Mouse (Mus musculus) frontal cortex, adult (tissue): Measurements from ENCODE around the gene Abcc8.

Experiments
- ATAC-seq: cut with Nextera tagmentation; 2 replicates; pipeline ENCODE4 v1.9.2; 2017; ENCODE audit warnings: mild to moderate bottlenecking, moderate library complexity, mixed read lengths; ENCODE audit not compliant: low TSS enrichment

Abcc8 gene

DNA sequence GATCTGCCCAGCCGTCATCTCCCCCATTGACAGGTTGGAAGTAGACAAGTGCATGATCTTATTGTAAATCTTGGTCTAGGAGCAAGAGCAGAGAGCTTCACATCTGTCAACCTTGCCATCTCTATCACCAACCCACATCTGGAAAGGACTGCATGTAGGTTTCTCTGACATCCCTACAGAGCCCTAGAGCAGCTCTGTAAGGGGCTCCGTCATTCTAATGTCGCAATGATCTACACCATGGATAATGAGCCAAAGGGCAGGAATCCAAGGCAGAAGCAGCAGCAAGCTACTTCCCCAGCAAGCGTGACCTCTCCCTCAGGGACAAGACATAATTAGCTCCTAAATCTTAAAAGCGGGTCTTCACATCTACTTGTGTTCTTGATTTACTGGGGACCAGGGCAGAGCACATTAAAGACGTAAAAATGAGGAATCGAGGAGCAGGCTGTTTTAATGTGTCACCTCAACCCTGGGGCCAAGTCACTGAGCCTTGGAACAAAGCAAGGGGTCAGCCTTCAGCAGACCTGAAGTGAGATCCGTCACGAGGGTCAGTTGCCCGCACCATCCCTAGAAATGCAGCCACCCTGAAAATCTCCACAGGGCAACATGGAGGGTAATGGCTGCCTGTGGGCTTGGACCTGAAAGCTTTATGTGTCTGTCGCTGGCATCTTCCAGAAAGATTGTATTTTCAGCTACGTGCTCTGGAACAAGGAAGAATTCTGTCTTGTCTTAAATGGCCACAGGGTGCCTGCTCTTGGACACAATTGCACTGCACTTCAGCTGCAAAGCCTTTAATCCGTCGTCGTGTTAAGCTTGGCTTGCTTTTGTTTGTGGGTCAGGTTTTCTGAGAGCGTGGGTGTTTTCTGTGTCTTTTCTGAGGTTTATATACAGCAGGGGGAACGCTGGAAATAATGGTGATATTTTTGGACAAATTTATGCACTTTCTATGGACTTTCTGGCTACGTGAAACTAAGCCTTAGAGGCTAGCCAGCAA is 25.0 kb downstream of the Abcc8 start:
- peak; percentile 14; the same call in 1 of the 2 replicates for ATAC-seq

- peak; percentile 43; the same call in 1 of the 2 replicates for ATAC-seq
These were observed 26.9 kb downstream of the Abcc8 start for GRCm38 (mm10) chr7:46152819-46153351.

GRCm38 (mm10) chr7:46147417-46147816 is 32.4 kb downstream of the Abcc8 start:
- no peak for ATAC-seq

GRCm38 (mm10) chr7:46146675-46147308 is 33.0 kb downstream of the Abcc8 start:
- no peak for ATAC-seq

DNA sequence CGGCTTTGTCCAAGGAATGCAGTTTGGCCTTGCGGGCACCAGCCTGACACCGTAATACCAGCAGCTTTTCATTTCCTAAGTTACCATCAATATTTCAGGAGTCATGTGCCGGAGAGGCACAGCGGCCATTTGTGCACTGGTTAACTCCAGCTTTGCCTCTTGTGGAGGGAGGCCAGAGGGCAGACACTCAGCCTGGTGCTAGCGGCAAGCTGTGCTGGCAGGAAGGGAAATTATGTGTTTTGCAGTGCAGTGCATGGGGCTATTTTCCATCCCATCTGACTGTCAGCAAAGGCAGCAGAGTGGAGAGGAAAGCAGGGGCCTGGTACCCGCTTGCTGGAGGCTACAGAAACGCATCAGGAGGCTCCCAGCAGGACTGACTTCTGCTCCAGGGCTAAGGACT is 35.8 kb downstream of the Abcc8 start:
- no peak for ATAC-seq

DNA sequence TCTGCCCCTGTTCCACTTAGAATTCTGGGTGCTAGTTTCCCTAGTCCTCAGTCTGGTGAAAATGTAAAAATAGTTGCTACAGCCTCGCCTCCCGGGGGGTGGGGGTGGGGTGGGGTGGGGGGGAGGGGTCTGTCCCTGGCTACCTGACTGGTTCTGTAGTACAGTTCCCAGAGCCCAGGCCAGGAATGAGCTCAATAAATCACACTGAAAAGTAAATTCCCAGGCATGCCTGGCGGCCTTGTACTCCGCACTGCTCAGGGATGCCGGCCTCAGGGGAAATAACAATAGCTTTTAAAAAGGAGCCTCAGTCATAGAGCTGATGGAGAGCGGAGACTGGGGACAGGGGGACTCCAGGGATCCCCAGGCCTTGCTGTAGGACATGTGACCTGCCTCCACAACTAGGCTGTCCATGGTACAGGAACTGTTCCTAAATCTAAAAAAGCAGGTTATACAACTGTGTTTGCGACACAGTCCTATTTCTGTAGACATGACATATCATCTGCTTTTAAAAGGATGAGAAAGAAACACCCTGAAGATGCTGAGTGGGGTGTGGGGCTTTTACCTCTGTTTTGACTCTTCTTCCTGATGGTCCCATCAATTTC is 41.4 kb downstream of the Abcc8 start:
- ATAC-seq = peak; percentile 82

DNA sequence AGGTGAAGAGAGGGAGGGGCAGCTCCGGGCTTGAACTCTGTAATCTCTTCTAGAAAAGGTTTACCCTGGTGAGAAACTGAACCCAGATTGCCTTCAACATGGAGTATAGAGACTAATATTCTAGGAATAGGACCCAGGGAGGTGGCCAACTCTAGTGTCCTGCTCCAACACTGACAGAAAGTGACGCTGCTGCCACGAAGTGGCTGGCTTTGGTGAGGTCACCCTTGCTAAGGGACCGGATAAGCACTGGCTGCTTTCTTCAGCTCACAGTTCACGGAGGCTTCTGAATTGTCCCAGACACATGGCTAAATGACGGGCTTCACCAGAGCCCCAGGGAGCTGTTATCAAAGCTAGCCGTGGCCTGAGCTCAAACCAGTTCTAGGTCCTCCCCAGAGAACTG is 46.0 kb downstream of the Abcc8 start:
- ATAC-seq = no peak

DNA sequence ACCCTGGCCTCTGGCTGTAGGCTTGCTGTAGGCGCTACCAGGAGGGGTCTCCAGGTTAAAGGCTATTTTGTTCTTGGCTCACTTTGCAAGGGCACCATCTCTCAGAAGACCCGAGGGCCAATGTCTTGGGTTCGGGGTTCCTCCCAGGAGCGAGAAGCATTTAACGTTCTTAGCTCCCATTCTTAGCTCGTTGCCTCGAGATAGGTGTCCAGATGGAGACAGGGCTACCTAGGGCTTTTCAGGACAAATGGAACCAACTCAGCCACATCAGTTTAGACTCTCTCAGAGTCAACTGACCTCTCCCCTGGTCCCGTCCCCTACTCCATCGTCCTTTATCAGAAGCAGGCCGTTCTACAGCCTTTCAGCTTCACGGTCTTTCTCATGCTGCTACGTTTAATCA is 47.6 kb downstream of the Abcc8 start:
- ATAC-seq = no peak

GRCm38 (mm10) chr7:46131806-46132205 is 48.0 kb downstream of the Abcc8 start:
- peak; percentile 67; the same call in 1 of the 2 replicates for ATAC-seq

DNA sequence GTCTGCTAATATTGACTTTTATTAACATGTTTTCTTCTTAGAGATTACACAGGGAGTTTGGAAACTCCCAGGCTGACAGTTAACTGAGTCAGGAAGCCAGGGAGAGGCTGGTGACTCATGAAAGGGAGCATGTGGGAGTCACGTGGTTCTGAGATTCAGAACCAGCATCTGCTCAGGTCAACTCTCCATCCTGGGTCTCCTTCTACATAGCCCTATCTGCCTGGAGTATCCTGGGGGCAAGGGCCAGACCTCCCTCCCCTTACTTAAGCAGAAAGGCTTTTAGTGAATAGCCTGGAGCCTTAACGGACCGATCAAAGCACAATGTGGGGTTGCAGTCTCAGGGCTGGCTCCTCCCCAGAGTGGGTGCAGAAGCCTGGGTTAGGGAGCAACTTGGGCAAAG is 48.6 kb downstream of the Abcc8 start:
- ATAC-seq = peak; percentile 64

DNA sequence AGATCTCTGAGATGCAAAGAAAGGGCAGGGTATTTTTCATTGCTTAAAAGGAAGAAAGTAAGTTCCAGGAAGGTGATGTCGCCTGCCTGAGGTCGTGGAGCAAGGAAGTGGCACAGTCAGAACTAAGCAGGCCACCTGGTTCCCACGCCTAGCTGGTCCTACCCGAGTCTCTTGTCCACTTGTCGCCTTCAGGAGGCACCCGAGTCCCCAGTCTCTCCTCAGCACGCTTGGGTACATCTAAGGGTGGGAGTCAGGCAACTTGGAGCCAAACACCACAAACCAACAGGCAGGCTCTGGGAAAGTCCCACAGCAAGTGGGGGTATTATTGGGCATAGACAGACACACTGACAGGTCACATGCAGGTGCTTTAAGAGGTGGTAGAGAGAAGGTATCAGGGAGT is 49.1 kb downstream of the Abcc8 start:
- no peak for ATAC-seq

DNA sequence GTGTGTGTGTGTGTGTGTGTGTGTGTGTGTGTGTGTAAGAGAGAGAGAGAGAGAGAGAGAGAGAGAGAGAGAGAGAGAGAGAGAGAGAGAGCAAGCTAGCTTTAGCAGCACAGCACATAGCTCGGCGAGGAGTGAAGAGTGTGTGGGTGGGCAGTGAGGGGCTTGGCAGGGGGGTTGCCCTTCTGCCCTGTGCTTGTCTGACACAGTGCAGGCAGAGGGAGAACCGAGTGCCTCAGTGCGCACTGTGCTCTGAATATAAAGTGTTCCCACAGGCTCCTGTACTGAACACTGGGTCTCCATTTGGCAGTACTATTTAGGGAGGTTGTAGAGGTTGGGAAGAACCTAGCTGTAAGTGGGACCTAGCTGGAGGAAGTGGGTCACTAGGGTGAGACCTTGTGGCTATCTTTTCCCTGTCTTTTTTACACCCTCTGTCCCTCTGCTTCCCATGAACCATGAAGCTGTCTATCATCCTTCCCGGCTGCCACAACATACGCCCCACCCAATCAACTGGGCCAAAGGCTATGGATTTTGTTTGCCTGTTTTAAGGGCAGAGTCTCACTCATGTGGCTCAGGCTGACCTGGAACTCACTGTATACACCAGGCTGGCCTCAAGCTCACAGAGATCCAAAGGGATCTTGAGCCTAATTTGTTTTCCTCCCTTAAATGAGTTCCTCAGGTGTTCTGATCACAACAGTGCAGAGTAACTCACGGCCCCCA is 50.2 kb downstream of the Abcc8 start:
- ATAC-seq = no peak

GRCm38 (mm10) chr7:46128196-46128595 is 51.6 kb downstream of the Abcc8 start:
- no peak for ATAC-seq

DNA sequence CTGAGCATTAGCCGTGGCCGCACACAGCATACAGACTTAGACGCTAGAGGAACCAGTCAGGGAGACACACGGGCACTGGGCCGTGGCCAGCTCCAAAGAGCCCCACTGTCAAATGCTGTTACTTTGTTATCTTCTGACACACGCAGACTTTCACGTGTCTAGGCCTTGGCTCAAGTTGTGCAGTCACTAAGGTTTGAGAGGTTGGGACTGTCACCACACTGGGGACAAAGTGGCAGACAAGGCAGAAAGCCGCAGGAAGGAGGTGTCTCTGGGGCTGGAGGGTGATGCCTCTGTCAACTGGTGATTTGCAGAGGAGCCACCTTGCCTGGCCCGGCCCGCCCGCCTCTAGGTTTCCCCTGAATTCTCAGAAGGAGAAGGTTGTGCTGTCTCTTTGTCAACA is 54.5 kb downstream of the Abcc8 start:
- no peak for ATAC-seq

GRCm38 (mm10) chr7:46124460-46124859 is 55.4 kb downstream of the Abcc8 start:
- ATAC-seq = no peak

- no peak for ATAC-seq
These were observed 56.9 kb downstream of the Abcc8 start for GRCm38 (mm10) chr7:46122964-46123363.

DNA sequence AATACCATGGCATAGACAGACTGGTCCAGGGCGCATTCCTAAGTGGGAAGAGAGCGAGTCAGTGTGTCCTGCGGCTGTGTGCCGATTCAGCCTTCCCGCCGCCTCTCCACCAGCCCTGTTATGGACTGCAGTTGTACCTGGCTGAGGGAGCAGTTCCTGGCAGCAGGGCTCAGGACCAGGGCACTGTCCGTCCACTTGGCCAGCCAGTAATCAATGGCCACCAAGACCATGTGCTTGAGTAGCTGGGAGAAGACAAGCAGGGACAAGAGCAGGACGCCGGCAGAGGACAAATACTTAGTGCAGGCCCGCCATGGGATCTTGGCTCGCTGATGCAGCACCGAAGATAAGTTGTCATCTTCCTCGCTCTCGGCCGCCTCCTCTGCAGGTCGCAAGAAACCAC is 62.8 kb downstream of the Abcc8 start:
- no peak for ATAC-seq

DNA sequence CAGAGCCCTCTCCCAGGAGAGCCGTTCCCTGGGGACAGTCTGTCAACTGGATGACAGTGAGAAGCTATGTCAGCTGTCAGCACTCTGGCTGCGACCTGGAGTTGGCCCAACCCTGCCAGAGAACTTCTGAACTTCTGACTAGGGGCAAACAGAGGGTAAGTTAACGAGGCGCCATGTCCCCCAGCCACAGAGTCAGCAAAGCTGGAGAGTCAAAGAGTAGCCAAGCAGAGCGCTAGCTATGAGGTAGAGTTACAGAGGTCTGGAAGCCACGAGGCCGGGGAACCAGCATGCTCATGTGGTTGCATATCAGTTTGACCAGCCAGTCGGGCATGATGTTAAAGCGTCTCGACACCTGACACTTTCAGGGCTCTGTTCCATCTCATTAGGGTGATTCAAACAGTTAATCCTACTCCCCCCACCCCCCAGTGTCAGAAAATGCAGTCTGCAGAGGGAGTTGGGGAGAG is 63.7 kb downstream of the Abcc8 start:
- ATAC-seq = no peak

DNA sequence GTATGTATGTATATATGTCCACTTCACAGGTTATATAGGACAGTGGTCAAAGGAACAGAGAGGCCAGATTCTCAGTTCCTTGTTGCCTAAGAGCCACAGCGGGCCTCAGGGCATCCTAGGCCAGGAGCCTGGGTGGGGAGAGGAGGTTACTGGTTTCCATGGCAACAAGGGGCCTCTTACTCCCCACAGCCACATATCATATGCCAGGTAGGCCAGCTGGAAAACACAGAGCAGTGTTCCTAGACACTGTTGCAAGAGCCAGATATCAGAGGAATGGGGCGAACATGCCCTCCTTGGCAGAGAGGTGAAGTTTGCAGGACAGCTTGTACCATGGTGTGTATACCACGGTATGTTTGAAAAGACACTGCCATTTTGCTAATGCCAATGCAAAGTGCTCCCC is 66.4 kb downstream of the Abcc8 start:
- ATAC-seq = no peak

GRCm38 (mm10) chr7:46111938-46112337 is 67.9 kb downstream of the Abcc8 start:
- ATAC-seq = no peak

DNA sequence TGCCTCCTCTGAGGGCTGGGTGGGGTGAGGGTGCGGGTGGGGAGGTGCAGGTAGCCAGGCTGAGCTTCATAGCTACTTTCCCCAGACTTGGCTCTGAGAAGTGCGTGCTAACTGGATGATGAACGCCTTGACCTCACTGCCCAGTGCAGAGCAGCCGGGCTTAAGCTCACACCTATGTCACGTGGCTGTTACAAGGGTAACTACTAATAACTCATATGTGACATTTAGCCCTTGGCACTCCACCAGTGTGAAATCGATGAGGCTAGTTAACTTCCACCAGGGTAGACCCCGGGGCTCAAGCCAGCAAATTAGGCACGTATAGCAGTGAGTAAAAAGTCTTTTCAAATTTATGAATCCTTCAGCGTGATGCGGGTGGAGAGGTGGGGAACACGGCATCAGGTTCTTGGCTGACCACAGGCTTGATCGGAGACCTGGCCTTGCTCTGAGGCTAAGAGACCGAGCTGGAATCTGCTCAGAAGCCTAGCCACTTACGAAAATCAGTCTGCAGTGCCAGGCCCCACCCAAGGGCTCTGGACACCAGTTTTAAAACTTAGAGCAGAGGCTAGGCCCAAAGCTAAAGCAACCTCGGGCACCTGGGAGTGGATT is 68.5 kb downstream of the Abcc8 start:
- ATAC-seq = no peak
